Mouse (Mus musculus): ENCODE data around the gene Zfp628.
A peak's percentile ranks its signal among the peaks of the same experiment; 100 is the strongest.

Gene Zfp628

GRCm38 (mm10) chr7:4942673-4943072 is 27.7 kb downstream of the Zfp628 start:
- no peak for DNase-seq

- DNase-seq = peak; percentile 94 to 96
Observed at GRCm38 (mm10) chr7:4943223-4943815, 28.3 kb downstream of the Zfp628 start.

GRCm38 (mm10) chr7:4947855-4948254 is 32.8 kb downstream of the Zfp628 start:
- no peak for DNase-seq

GRCm38 (mm10) chr7:4948386-4948785 is 33.4 kb downstream of the Zfp628 start:
- no peak for DNase-seq

- DNase-seq = no peak
Observed at GRCm38 (mm10) chr7:4950561-4951342, 35.7 kb downstream of the Zfp628 start.

GRCm38 (mm10) chr7:4953815-4954445 is 38.9 kb downstream of the Zfp628 start:
- no peak for DNase-seq

GRCm38 (mm10) chr7:4957361-4957760 is 42.3 kb downstream of the Zfp628 start:
- DNase-seq = no peak

GRCm38 (mm10) chr7:4963527-4963926 is 48.5 kb downstream of the Zfp628 start:
- DNase-seq = no peak

GRCm38 (mm10) chr7:4964272-4964671 is 49.3 kb downstream of the Zfp628 start, which contains the start of gene Sbk2:
TSS of gene Sbk2 (minus strand) at chr7:4964406.
- peak; percentile 85 for DNase-seq

GRCm38 (mm10) chr7:4964988-4965387 is 50.0 kb downstream of the Zfp628 start:
- no peak for DNase-seq

- no peak for DNase-seq
Observed at GRCm38 (mm10) chr7:4971068-4971467, 56.1 kb downstream of the Zfp628 start, which contains the start of gene Sbk3. TSS of gene Sbk3 (minus strand) at chr7:4971168.

Data from kidney, postnatal 25 days (tissue).